Mouse (Mus musculus): ENCODE measurements around the gene Amdhd2. TPM values are rescaled to one million over a fixed set of nuclear protein-coding genes. Genes with fewer than 3 reads are reported as not detected.

Gene Amdhd2
- polyA plus RNA-seq, 1 experiment = 187 TPM

DNA sequence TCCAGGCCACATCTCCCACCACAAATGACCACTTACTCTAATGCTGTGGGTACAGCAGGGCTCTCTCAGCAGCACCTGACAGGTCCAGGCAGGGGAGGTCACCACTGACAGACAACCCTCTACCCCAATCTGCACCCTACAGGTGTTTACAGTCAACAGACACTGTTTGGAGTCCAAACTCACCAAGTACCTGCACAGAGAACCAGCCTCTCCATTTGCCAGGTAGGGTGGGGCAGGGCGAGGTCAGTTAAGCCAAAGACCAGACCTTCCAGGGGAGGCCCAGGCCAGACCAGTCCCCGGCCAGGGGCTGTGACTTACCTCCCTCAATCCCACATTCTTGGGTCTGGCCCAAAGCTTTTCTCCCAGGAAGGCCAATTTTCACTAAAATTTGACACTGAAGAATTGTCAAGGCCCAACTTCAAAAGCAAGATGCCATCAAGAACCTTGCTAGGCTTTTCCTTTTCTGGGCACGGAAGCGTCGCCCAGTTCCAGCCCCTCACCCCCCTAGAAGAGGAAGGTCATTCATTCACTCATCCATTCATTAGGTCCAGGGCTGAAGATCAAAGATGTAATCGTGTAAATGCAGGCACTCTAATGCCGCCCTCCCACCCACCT, 4.4 kb upstream of the Amdhd2 start:
- Histone ChIP-seq H3K4me1 (ENCODE audit: control insufficient read depth, insufficient read depth, insufficient read length, low read length) (peaks cover 11% of the 10 kb centered on the region), H3K27ac (ENCODE audit: insufficient read depth, low read depth, low read length) (peak overlapping the region; percentile 48), H3K36me3 (ENCODE audit: control insufficient read depth, insufficient read depth, low read length) (peaks cover 13% of the 10 kb centered on the region), H3K27me3 (ENCODE audit: control insufficient read depth, insufficient read depth, low read length) (no peaks in the 10 kb centered on the region), H3K4me3 (ENCODE audit: low read depth, low read length) (peak overlapping the region; percentile 86)
- TF ChIP-seq POLR2A (IDR thresholded peaks at IDR 0.05; ENCODE audit: low read depth, low read length) = no peak
- no peak for TF ChIP-seq CTCF (IDR thresholded peaks at IDR 0.05; ENCODE audit: extremely low read depth, insufficient read length, insufficient replicate concordance, low read depth, low read length)
- 22% methylated on average over 7 of the region's 7 CpGs for WGBS

DNA sequence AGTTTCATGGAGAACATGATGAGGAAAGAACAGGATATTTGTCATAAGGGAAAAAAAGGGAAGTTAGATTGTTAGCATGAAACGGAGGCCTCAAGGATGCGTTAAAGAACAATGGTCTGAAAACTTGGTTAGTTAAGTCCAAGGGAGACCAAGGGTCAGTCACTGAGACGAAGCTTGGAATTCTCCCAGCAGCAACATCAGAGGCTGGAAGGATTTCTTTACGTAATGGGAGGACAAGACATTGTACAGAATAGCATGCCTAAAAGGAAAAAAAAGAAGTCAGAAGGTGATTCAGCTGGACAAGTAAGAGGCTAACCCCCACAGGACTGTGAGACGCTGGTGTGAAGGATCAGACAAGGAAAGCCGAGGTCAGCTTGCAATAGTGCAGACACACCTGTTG, 3.6 kb upstream of the Amdhd2 start:
- Histone ChIP-seq H3K36me3 (ENCODE audit: control insufficient read depth, insufficient read depth, low read length) (peaks cover 13% of the 10 kb centered on the region), H3K4me1 (ENCODE audit: control insufficient read depth, insufficient read depth, insufficient read length, low read length) (peaks cover 12% of the 10 kb centered on the region), H3K27ac (ENCODE audit: insufficient read depth, low read depth, low read length) (no peak overlapping the region), H3K4me3 (ENCODE audit: low read depth, low read length) (no peak overlapping the region), H3K27me3 (ENCODE audit: control insufficient read depth, insufficient read depth, low read length) (no peaks in the 10 kb centered on the region)
- no peak for TF ChIP-seq CTCF (IDR thresholded peaks at IDR 0.05; ENCODE audit: extremely low read depth, insufficient read length, insufficient replicate concordance, low read depth, low read length)
- TF ChIP-seq POLR2A (IDR thresholded peaks at IDR 0.05; ENCODE audit: low read depth, low read length) = no peak
- WGBS = 78% methylated on average over 6 of the region's 6 CpGs

DNA sequence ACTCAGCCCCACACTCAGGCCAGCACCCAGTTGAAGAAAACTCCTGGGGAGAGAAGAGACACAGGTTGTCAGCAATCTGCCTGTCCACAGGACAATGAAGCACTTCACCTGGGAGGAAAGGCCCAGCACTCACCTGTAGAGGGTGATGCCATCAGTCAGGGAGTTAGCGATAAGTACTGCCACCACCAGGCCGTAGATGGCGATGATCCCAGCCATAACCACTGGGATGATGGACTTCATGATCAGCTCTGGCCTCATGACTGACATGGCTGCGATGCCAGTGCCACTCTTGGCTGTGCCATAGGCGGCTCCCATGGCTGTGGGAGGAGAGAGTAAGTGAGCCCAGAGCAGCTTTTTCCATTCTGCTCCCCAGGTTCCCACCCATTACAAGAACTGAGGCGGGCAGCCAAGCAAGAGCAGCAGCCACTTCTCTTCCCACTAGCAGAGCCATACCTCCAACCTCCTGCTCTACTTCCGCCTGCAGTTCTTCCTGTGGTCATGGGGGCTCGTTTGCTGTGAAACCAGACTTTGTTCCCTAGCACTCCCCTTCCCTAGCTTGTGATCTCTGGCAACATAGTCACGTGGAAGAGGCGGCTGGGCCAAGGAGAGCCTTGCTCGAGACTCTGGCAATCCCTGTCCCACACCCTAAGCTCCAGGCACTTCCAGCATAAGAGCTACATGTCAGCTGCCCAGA, 1.1 kb upstream of the Amdhd2 start:
- 64% methylated on average over 11 of the region's 11 CpGs for WGBS
- TF ChIP-seq POLR2A (IDR thresholded peaks at IDR 0.05; ENCODE audit: low read depth, low read length) = no peak
- no peak for TF ChIP-seq CTCF (IDR thresholded peaks at IDR 0.05; ENCODE audit: extremely low read depth, insufficient read length, insufficient replicate concordance, low read depth, low read length)
- peaks cover 17% of the 10 kb centered on the region for H3K4me1 ChIP-seq (ENCODE audit: control insufficient read depth, insufficient read depth, insufficient read length, low read length)
- H3K36me3 ChIP-seq (ENCODE audit: control insufficient read depth, insufficient read depth, low read length) = peaks cover 16% of the 10 kb centered on the region
- 0 out of 2 replicates have a peak overlapping the region, but pooled peaks have one; percentile 7 for H3K27ac ChIP-seq (ENCODE audit: insufficient read depth, low read depth, low read length)
- H3K27me3 ChIP-seq (ENCODE audit: control insufficient read depth, insufficient read depth, low read length) = no peaks in the 10 kb centered on the region
- no peak overlapping the region for H3K4me3 ChIP-seq (ENCODE audit: low read depth, low read length)

DNA sequence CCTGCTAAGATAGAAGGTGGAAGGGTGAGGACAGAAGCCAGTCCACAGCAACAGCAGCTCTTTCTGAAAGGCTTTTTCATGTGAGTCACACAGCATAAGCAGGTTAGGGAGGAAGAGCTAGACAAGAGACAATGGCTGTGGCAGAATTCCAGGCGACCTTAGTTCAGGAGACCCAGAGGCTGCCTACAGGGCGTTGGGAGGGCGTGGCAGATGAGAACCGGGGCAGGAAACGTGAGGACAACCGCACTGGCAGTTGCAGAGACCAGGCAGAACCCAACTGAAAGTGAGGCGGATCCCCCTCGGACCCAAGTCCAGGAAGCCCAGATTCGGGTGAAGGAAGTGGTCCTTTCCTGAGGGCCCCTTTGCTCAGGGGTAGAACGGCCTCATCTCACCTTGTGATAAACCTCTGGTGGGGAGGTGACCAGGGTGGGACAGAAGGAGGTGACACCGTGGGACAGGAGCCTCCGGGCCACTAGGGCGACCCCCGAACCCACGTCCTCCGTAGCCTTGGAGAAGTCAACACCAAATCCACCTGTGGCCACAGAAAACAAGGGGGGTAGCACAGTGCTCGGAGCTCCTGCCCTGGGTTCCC, 886 bp downstream of the Amdhd2 start:
- WGBS = 6% methylated on average over 17 of the region's 17 CpGs
- peaks cover 13% of the 10 kb centered on the region; the same call in 1 of the 2 replicates for H3K4me1 ChIP-seq (ENCODE audit: control insufficient read depth, insufficient read depth, insufficient read length, low read length)
- H3K4me3 ChIP-seq (ENCODE audit: low read depth, low read length) = peak overlapping the region; percentile 65
- peaks cover 17% of the 10 kb centered on the region for H3K36me3 ChIP-seq (ENCODE audit: control insufficient read depth, insufficient read depth, low read length)
- peak; percentile 41; the same call in 1 of the 2 replicates for TF ChIP-seq POLR2A (IDR thresholded peaks at IDR 0.05; ENCODE audit: low read depth, low read length)
- TF ChIP-seq CTCF (IDR thresholded peaks at IDR 0.05; ENCODE audit: extremely low read depth, insufficient read length, insufficient replicate concordance, low read depth, low read length) = no peak
- H3K27me3 ChIP-seq (ENCODE audit: control insufficient read depth, insufficient read depth, low read length) = no peaks in the 10 kb centered on the region
- peak overlapping the region; percentile 82 for H3K27ac ChIP-seq (ENCODE audit: insufficient read depth, low read depth, low read length)

DNA sequence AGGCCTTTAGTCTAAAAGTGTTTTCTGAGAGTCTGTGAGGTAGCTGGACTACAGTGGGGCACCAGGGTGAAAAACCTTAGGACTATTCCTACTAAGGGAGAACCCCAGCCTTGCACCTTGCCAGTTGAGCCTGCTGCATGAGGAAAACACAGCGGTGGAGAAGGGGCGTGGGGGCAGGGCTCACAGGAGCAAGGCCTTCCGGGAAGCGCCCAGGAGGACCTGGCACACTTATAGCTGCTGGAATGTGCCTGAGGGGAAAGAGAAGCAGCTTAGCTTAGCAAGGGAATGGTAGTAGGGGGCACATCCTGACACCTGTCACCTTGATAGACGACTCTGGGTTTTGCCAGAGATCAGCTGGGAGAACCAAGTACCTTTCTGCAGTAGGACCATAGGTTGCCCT, 2.1 kb downstream of the Amdhd2 start:
- no peaks in the 10 kb centered on the region for H3K27me3 ChIP-seq (ENCODE audit: control insufficient read depth, insufficient read depth, low read length)
- peak overlapping the region; percentile 53; the same call in 1 of the 2 replicates for H3K27ac ChIP-seq (ENCODE audit: insufficient read depth, low read depth, low read length)
- WGBS = 67% methylated on average over 5 of the region's 5 CpGs
- TF ChIP-seq CTCF (IDR thresholded peaks at IDR 0.05; ENCODE audit: extremely low read depth, insufficient read length, insufficient replicate concordance, low read depth, low read length) (no peak), POLR2A (IDR thresholded peaks at IDR 0.05; ENCODE audit: low read depth, low read length) (no peak)
- peaks cover 12% of the 10 kb centered on the region; the same call in 1 of the 2 replicates for H3K4me1 ChIP-seq (ENCODE audit: control insufficient read depth, insufficient read depth, insufficient read length, low read length)
- H3K36me3 ChIP-seq (ENCODE audit: control insufficient read depth, insufficient read depth, low read length) = peaks cover 20% of the 10 kb centered on the region
- H3K4me3 ChIP-seq (ENCODE audit: low read depth, low read length) = no peak overlapping the region

DNA sequence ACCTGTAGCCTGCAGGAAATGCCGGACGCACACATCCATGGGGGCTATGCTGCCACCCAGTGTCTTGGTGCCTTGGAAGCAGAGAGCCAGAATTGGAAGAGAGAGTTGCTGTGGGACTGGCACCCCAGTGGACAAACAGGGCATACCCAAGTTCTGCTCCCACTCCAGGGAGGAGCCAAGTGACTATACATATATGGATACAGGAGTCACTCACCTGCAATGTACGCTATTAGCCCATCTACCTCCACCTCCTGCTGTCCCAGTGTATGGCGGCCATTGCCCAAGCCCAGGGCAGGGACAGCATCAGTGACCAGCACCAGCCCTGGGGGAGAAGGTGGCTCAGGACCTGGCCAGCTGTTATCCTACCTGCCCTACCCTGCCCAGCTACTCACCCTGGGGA, 6.0 kb downstream of the Amdhd2 start:
- 99% methylated on average over 4 of the region's 4 CpGs for WGBS
- H3K36me3 ChIP-seq (ENCODE audit: control insufficient read depth, insufficient read depth, low read length) = peaks cover 26% of the 10 kb centered on the region
- H3K4me3 ChIP-seq (ENCODE audit: low read depth, low read length) = no peak overlapping the region
- H3K4me1 ChIP-seq (ENCODE audit: control insufficient read depth, insufficient read depth, insufficient read length, low read length) = peaks cover 17% of the 10 kb centered on the region; the same call in 1 of the 2 replicates
- TF ChIP-seq POLR2A (IDR thresholded peaks at IDR 0.05; ENCODE audit: low read depth, low read length) = no peak
- TF ChIP-seq CTCF (IDR thresholded peaks at IDR 0.05; ENCODE audit: extremely low read depth, insufficient read length, insufficient replicate concordance, low read depth, low read length) = no peak
- H3K27me3 ChIP-seq (ENCODE audit: control insufficient read depth, insufficient read depth, low read length) = no peaks in the 10 kb centered on the region
- no peak overlapping the region for H3K27ac ChIP-seq (ENCODE audit: insufficient read depth, low read depth, low read length)

DNA sequence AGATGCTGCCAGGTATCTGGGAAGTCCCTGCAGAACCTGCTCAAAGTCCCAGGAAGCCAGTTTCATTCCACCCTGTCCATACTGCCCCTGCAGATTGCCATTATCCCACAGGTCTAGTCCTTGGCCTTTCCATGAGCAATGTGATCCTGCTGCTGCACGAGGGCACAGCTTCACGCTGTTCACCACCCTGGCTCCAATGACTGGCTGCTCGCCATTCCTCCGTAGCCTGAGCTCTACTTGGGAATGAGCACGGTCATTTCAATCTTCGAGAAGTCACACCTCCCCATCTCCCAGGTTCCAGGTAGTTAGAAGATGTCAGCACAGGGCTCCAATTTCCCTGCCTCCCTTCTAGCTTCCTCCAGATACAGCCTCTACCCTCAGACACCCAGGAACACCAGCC, 6.4 kb downstream of the Amdhd2 start:
- no peak for TF ChIP-seq POLR2A (IDR thresholded peaks at IDR 0.05; ENCODE audit: low read depth, low read length)
- TF ChIP-seq CTCF (IDR thresholded peaks at IDR 0.05; ENCODE audit: extremely low read depth, insufficient read length, insufficient replicate concordance, low read depth, low read length) = no peak
- 92% methylated on average over 6 of the region's 6 CpGs for WGBS
- H3K4me1 ChIP-seq (ENCODE audit: control insufficient read depth, insufficient read depth, insufficient read length, low read length) = peaks cover 18% of the 10 kb centered on the region; the same call in 1 of the 2 replicates
- H3K27me3 ChIP-seq (ENCODE audit: control insufficient read depth, insufficient read depth, low read length) = no peaks in the 10 kb centered on the region
- H3K36me3 ChIP-seq (ENCODE audit: control insufficient read depth, insufficient read depth, low read length) = peaks cover 26% of the 10 kb centered on the region
- H3K4me3 ChIP-seq (ENCODE audit: low read depth, low read length) = no peak overlapping the region
- H3K27ac ChIP-seq (ENCODE audit: insufficient read depth, low read depth, low read length) = no peak overlapping the region

Data from small intestine, adult 2 months (tissue).